In the genomic region with DNA sequence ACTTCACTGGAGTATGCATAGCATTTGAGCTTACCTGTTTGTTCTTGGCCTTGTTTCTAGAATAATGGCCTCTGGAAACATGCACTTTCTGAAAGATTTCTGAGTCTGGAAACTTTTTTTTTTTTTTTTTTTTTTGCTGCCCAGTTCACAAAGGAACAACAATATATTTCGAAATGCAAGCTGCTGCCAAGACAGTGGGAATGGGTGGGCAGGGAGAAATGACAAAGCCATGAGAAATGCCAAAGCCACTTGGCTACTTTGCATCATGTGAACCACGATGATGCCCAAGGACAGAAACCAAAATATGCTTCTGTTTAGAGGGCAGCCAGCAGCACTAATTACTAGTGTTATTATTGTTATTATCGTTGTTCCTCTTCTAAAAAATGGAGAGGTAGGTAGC, we compare ENCODE assay signal across 29 mouse cellular contexts.
DNase-seq lines count a peak whose midpoint lies in the region; ATAC-seq and TF ChIP-seq lines count a peak whose summit lies in the region.
"Had no signal": no experiment of that assay in that cellular context is flagged by ENCODE, and none has a peak within 500 bp of the region (broad histone marks: within the 10 kb centered on the region; RNA-seq: fewer than 3 reads in every experiment).

No protein-coding gene starts in this region.

- TF ChIP-seq EP300 in CH12.LX (IDR thresholded peaks at IDR 0.05; ENCODE audit: low read length), result no peak

- peak; percentile 55 for ATAC-seq in Patski
- no peak for ATAC-seq in CD4-positive, CD25-positive, alpha-beta regulatory T cell, adult 4 months
- ATAC-seq: forebrain, embryonic 13.5 days; forebrain, embryonic 16.5 days; hindbrain, postnatal 0 days; inflammation-experienced regulatory T-cells, adult 6 months; intestine, embryonic 16.5 days had no signal

- in situ Hi-C loops in CH12.LX (cut with MboI; ENCODE audit: low pct_ligation_motif_present, low pct_unique_long_range_greater_than_20kb, low sequenced_read_pairs), result no loop called here
- in situ Hi-C loops in Patski (cut with MboI; ENCODE audit: low pct_unique_long_range_greater_than_20kb), result no loop called here

- H3K36me3 ChIP-seq in CH12.LX (replicated peaks in 1 of 2; ENCODE audit: control insufficient read depth in 1 of 2, insufficient read depth in 1 of 2, low read length in 1 of 2), result no peaks in the 10 kb centered on the region
- H3K36me3 ChIP-seq: embryonic facial prominence, embryonic 12.5 days; embryonic facial prominence, embryonic 15.5 days; forebrain, embryonic 10.5 days; heart, embryonic 10.5 days; heart, embryonic 13.5 days had no signal

- DNase-seq in 3T3-L1 (ENCODE audit: low read depth, low spot score), result peak; percentile 71
- DNase-seq in CH12.LX (ENCODE audit: extremely low read depth), result no peak
- no peak for DNase-seq in Patski (ENCODE audit: low read depth, low spot score)
- DNase-seq in fibroblast of lung, adult 2 months (ENCODE audit: low read depth), result peak; percentile 72
- DNase-seq in urinary bladder, postnatal 10 days (ENCODE audit: low spot score), result no peak
- DNase-seq in frontal cortex, postnatal 14 days (ENCODE audit: low spot score in 2 of 2), result no peak
- DNase-seq: adrenal gland, postnatal 14 days; cerebellum, adult 11 months; cerebellum, adult 2 months; cerebellum, adult 9-11 months; cerebellum, postnatal 25 days; gastrocnemius, adult 2 months; gastrocnemius, postnatal 14 days; heart, adult 18-20 months; heart, postnatal 14 days; heart, postnatal 4 days; kidney, adult 18-20 months had no signal

- no peak overlapping the region for H3K4me3 ChIP-seq in CH12.LX (replicated peaks in 1 of 3; ENCODE audit: low read depth in 2 of 3, low read length in 2 of 3, poor library complexity in 1 of 3)
- H3K4me3 ChIP-seq: embryonic facial prominence, embryonic 12.5 days; embryonic facial prominence, embryonic 15.5 days; forebrain, embryonic 10.5 days; forebrain, embryonic 13.5 days; gastrocnemius, adult 2 months; heart, embryonic 10.5 days; heart, embryonic 13.5 days had no signal

- H3K27me3 ChIP-seq in CH12.LX (replicated peaks), result no peaks in the 10 kb centered on the region
- no peaks in the 10 kb centered on the region for H3K27me3 ChIP-seq in Patski
- H3K27me3 ChIP-seq: embryonic facial prominence, embryonic 12.5 days; embryonic facial prominence, embryonic 15.5 days; forebrain, embryonic 13.5 days; heart, embryonic 13.5 days had no signal

- no peak for TF ChIP-seq CTCF in CH12.LX (conservative IDR thresholded peaks at IDR 0.05 in 1 of 2, IDR thresholded peaks at IDR 0.05 in 1 of 2; ENCODE audit: low read depth in 2 of 2, low read length in 2 of 2)
- no peak for TF ChIP-seq CTCF in Patski (IDR thresholded peaks at IDR 0.05)

- H3K9ac ChIP-seq in CH12.LX (ENCODE audit: insufficient read depth, low read depth), result no peak overlapping the region
- H3K9ac ChIP-seq: embryonic facial prominence, embryonic 12.5 days; embryonic facial prominence, embryonic 15.5 days; forebrain, embryonic 13.5 days; heart, embryonic 13.5 days; hindbrain, embryonic 14.5 days had no signal

- peaks cover 8 to 20% of the 10 kb centered on the region in 2 experiments for H3K4me1 ChIP-seq in CH12.LX (ENCODE audit: control insufficient read depth in 1 of 2, insufficient read depth in 2 of 2)
- H3K4me1 ChIP-seq: embryonic facial prominence, embryonic 12.5 days; embryonic facial prominence, embryonic 15.5 days; forebrain, embryonic 10.5 days; forebrain, embryonic 13.5 days; heart, embryonic 10.5 days; heart, embryonic 13.5 days had no signal

- TF ChIP-seq RAD21 in CH12.LX (IDR thresholded peaks at IDR 0.05; ENCODE audit: low read depth, low read length), result no peak

- H3K9me3 ChIP-seq in CH12.LX (replicated peaks; ENCODE audit: low read length), result no peaks in the 10 kb centered on the region
- H3K9me3 ChIP-seq: embryonic facial prominence, embryonic 12.5 days; embryonic facial prominence, embryonic 15.5 days; forebrain, embryonic 10.5 days; forebrain, embryonic 13.5 days; heart, embryonic 10.5 days; heart, embryonic 13.5 days had no signal

- no peak overlapping the region for H3K4me2 ChIP-seq in CH12.LX (ENCODE audit: insufficient read depth, low read depth, poor library complexity, severe bottlenecking)
- H3K4me2 ChIP-seq: embryonic facial prominence, embryonic 12.5 days; embryonic facial prominence, embryonic 15.5 days; forebrain, embryonic 13.5 days; heart, embryonic 13.5 days; hindbrain, embryonic 14.5 days had no signal

- POLR2A ChIA-PET in Patski (lab: Charles Lee), result interaction anchor here (0.6 kb wide), 1 partner anchor 291 kb away, joined by 5 read pairs; no protein-coding TSS in a partner anchor

- H3K27ac ChIP-seq in CH12.LX (ENCODE audit: insufficient read depth, low read depth), result no peak overlapping the region
- H3K27ac ChIP-seq: embryonic facial prominence, embryonic 12.5 days; embryonic facial prominence, embryonic 15.5 days; forebrain, embryonic 10.5 days; forebrain, embryonic 13.5 days; gastrocnemius, adult 2 months; heart, embryonic 10.5 days; heart, embryonic 13.5 days; hindbrain, embryonic 14.5 days; hindbrain, postnatal 0 days had no signal

- no peak for TF ChIP-seq POLR2A in CH12.LX (IDR thresholded peaks at IDR 0.05; ENCODE audit: low read depth, low read length)

- no peaks in the 10 kb centered on the region for H3K79me2 ChIP-seq in CH12.LX (replicated peaks; ENCODE audit: control insufficient read depth, extremely low read depth, insufficient read depth, poor library complexity, severe bottlenecking)

- CTCF ChIA-PET in Patski (lab: Charles Lee), result interaction anchor here (1.4 to 1.7 kb wide), 2 partner anchors 44 to 72 kb away, joined by 3 to 4 read pairs; no protein-coding TSS in a partner anchor

- dilution Hi-C loops in CH12.LX (cut with MboI; ENCODE audit: extremely low pct_ligation_motif_present, extremely low pct_unique_long_range_greater_than_20kb, low sequenced_read_pairs), result no loop called here

TF ChIP-seq in CH12.LX, 34 proteins besides CTCF, POLR2A, EP300 and RAD21:
- TF ChIP-seq POLR2AphosphoS2 (IDR thresholded peaks at IDR 0.05; ENCODE audit: low read depth, low read length), result no peak
- peak; percentile 47 for TF ChIP-seq ZNF384 (IDR thresholded peaks at IDR 0.05; ENCODE audit: low read depth, low read length)
TF ChIP-seq in CH12.LX: peak in this region for 1.

Comparison
In these comparisons a context has a peak if more than half of its experiments do, and no peak if none do; other contexts are left out.
1. DNase-seq: peak in 3T3-L1 (single experiment) and fibroblast of lung, adult 2 months (single experiment); none in CH12.LX (single experiment), Patski (single experiment), urinary bladder, postnatal 10 days (single experiment) and frontal cortex, postnatal 14 days (0 of 2).